Mouse (Mus musculus): ENCODE measurements at regions not wholly inside any gene's neighbourhood (a gene's known extent, or its start where the extent isn't known, plus 50 kb on each side); places are given as distances from the start of the nearest gene placed in this dataset.
"Not testable (repeated sequence)": the region's sequence is repeated elsewhere in the genome, so short reads cannot be mapped to it uniquely, and the experiment has no call there.

- 72% methylated on average over 14 of the region's 14 CpGs for WGBS
These were observed 106.0 kb upstream of the Rhobtb1 start for GRCm38 (mm10) chr10:69045275-69045674.

GRCm38 (mm10) chr10:69046008-69046555, 105.2 kb upstream of the Rhobtb1 start:
- Histone ChIP-seq H3K4me1 (replicated peaks) (no peaks in the 10 kb centered on the region), H3K27ac (ENCODE audit: poor library complexity, severe bottlenecking) (no peak overlapping the region), H3K4me3 (no peak overlapping the region), H3K36me3 (no peaks in the 10 kb centered on the region), H3K4me2 (no peak overlapping the region), H3K9me3 (replicated peaks) (no peaks in the 10 kb centered on the region), H3K27me3 (replicated peaks) (no peaks in the 10 kb centered on the region), H3K9ac (no peak overlapping the region)
- 62% methylated on average over 10 of the region's 10 CpGs for WGBS
- no peak for ATAC-seq (ENCODE audit: insufficient number of reproducible peaks, low FRiP score)

More at GRCm38 (mm10) chr10:69045275-69045674, 106.0 kb upstream of the Rhobtb1 start:
- no peaks in the 10 kb centered on the region for H3K4me1 ChIP-seq (replicated peaks)
- H3K27ac ChIP-seq (ENCODE audit: poor library complexity, severe bottlenecking) = no peak overlapping the region
- H3K4me3 ChIP-seq = no peak overlapping the region
- ATAC-seq (ENCODE audit: insufficient number of reproducible peaks, low FRiP score) = no peak
- no peaks in the 10 kb centered on the region for H3K36me3 ChIP-seq
- H3K4me2 ChIP-seq = no peak overlapping the region
- H3K27me3 ChIP-seq (replicated peaks) = no peaks in the 10 kb centered on the region
- H3K9ac ChIP-seq = no peak overlapping the region
- H3K9me3 ChIP-seq (replicated peaks) = no peaks in the 10 kb centered on the region

GRCm38 (mm10) chr10:69078008-69078407, 73.2 kb upstream of the Rhobtb1 start:
- Histone ChIP-seq H3K27me3 (replicated peaks) (no peaks in the 10 kb centered on the region), H3K36me3 (no peaks in the 10 kb centered on the region), H3K4me1 (replicated peaks) (no peaks in the 10 kb centered on the region), H3K9me3 (replicated peaks) (no peaks in the 10 kb centered on the region), H3K4me3 (no peak overlapping the region), H3K4me2 (no peak overlapping the region), H3K27ac (ENCODE audit: poor library complexity, severe bottlenecking) (no peak overlapping the region), H3K9ac (no peak overlapping the region)
- ATAC-seq (ENCODE audit: insufficient number of reproducible peaks, low FRiP score) = no peak
- WGBS = 69% methylated on average over 11 of the region's 11 CpGs

GRCm38 (mm10) chr10:69086184-69086583, 65.0 kb upstream of the Rhobtb1 start:
- H3K27me3 ChIP-seq (replicated peaks) = no peaks in the 10 kb centered on the region
- no peak for ATAC-seq (ENCODE audit: insufficient number of reproducible peaks, low FRiP score)
- no peaks in the 10 kb centered on the region for H3K4me1 ChIP-seq (replicated peaks)
- no peak overlapping the region for H3K4me3 ChIP-seq
- no peak overlapping the region for H3K4me2 ChIP-seq
- no peaks in the 10 kb centered on the region for H3K9me3 ChIP-seq (replicated peaks)
- H3K9ac ChIP-seq = no peak overlapping the region
- no peaks in the 10 kb centered on the region for H3K36me3 ChIP-seq
- 56% methylated on average over 1 of the region's 1 CpGs for WGBS
- no peak overlapping the region for H3K27ac ChIP-seq (ENCODE audit: poor library complexity, severe bottlenecking)

GRCm38 (mm10) chr10:69091872-69092271, 59.4 kb upstream of the Rhobtb1 start:
- Histone ChIP-seq H3K27me3 (replicated peaks) (no peaks in the 10 kb centered on the region), H3K36me3 (no peaks in the 10 kb centered on the region), H3K9ac (no peak overlapping the region), H3K4me2 (no peak overlapping the region), H3K4me1 (replicated peaks) (no peaks in the 10 kb centered on the region), H3K27ac (ENCODE audit: poor library complexity, severe bottlenecking) (no peak overlapping the region), H3K4me3 (no peak overlapping the region), H3K9me3 (replicated peaks) (no peaks in the 10 kb centered on the region)
- WGBS = 75% methylated on average over 3 of the region's 3 CpGs
- no peak for ATAC-seq (ENCODE audit: insufficient number of reproducible peaks, low FRiP score)

GRCm38 (mm10) chr10:69100021-69100420, 51.2 kb upstream of the Rhobtb1 start:
- H3K9me3 ChIP-seq (replicated peaks) = no peaks in the 10 kb centered on the region
- no peaks in the 10 kb centered on the region for H3K36me3 ChIP-seq
- H3K4me1 ChIP-seq (replicated peaks) = 0 out of 2 replicates have a peak, but pooled peaks cover 3% of the 10 kb centered on the region
- no peak overlapping the region for H3K27ac ChIP-seq (ENCODE audit: poor library complexity, severe bottlenecking)
- H3K4me3 ChIP-seq = no peak overlapping the region
- 76% methylated on average over 3 of the region's 3 CpGs for WGBS
- H3K4me2 ChIP-seq = no peak overlapping the region
- no peak overlapping the region for H3K9ac ChIP-seq
- no peak for ATAC-seq (ENCODE audit: insufficient number of reproducible peaks, low FRiP score)
- H3K27me3 ChIP-seq (replicated peaks) = no peaks in the 10 kb centered on the region

- not testable (repeated sequence) for H3K4me1 ChIP-seq (replicated peaks); H3K9ac ChIP-seq; H3K4me3 ChIP-seq; H3K4me2 ChIP-seq; ATAC-seq (ENCODE audit: insufficient number of reproducible peaks, low FRiP score); H3K36me3 ChIP-seq; H3K27me3 ChIP-seq (replicated peaks); H3K9me3 ChIP-seq (replicated peaks); H3K27ac ChIP-seq (ENCODE audit: poor library complexity, severe bottlenecking)
- 73% methylated on average over 16 of the region's 16 CpGs for WGBS
These were observed 50.5 kb upstream of the Rhobtb1 start for GRCm38 (mm10) chr10:69100742-69101141.

Data from heart, embryonic 12.5 days (tissue).